Mouse (Mus musculus): ENCODE data around the gene Cdc14a.

The Cdc14a gene

GRCm38 (mm10) chr3:116329976-116330375 lies 93.9 kb downstream of the Cdc14a start:
- no peak for DNase-seq (ENCODE audit: low read depth, low spot score)

- peak; percentile 37 for DNase-seq (ENCODE audit: low read depth, low spot score)
These were observed 94.6 kb downstream of the Cdc14a start for GRCm38 (mm10) chr3:116329023-116329762.

- no peak for DNase-seq (ENCODE audit: low read depth, low spot score)
These were observed 96.2 kb downstream of the Cdc14a start for GRCm38 (mm10) chr3:116327616-116328004.

GRCm38 (mm10) chr3:116327001-116327615 lies 96.7 kb downstream of the Cdc14a start:
- DNase-seq (ENCODE audit: low read depth, low spot score), result peak; percentile 53

GRCm38 (mm10) chr3:116325501-116325900 lies 98.3 kb downstream of the Cdc14a start:
- DNase-seq (ENCODE audit: low read depth, low spot score), result no peak

- no peak for DNase-seq (ENCODE audit: low read depth, low spot score)
These were observed 104.1 kb downstream of the Cdc14a start for GRCm38 (mm10) chr3:116319696-116320095.

- no peak for DNase-seq (ENCODE audit: low read depth, low spot score)
These were observed 112.0 kb downstream of the Cdc14a start for GRCm38 (mm10) chr3:116311838-116312237.

- no peak for DNase-seq (ENCODE audit: low read depth, low spot score)
These were observed 112.7 kb downstream of the Cdc14a start for GRCm38 (mm10) chr3:116311173-116311572.

GRCm38 (mm10) chr3:116310672-116311071 lies 113.2 kb downstream of the Cdc14a start:
- DNase-seq (ENCODE audit: low read depth, low spot score), result no peak

- no peak for DNase-seq (ENCODE audit: low read depth, low spot score)
These were observed 113.8 kb downstream of the Cdc14a start for GRCm38 (mm10) chr3:116310033-116310432.

GRCm38 (mm10) chr3:116304800-116305753 lies 118.8 kb downstream of the Cdc14a start:
- no peak for DNase-seq (ENCODE audit: low read depth, low spot score)

- no peak for DNase-seq (ENCODE audit: low read depth, low spot score)
These were observed 121.3 kb downstream of the Cdc14a start for GRCm38 (mm10) chr3:116302581-116302980.

GRCm38 (mm10) chr3:116301754-116302153 lies 122.1 kb downstream of the Cdc14a start:
- no peak for DNase-seq (ENCODE audit: low read depth, low spot score)

- no peak for DNase-seq (ENCODE audit: low read depth, low spot score)
These were observed 125.1 kb downstream of the Cdc14a start for GRCm38 (mm10) chr3:116298727-116299126.

- no peak for DNase-seq (ENCODE audit: low read depth, low spot score)
These were observed 125.8 kb downstream of the Cdc14a start for GRCm38 (mm10) chr3:116298003-116298402.

GRCm38 (mm10) chr3:116297170-116297569 lies 126.7 kb downstream of the Cdc14a start:
- no peak for DNase-seq (ENCODE audit: low read depth, low spot score)

- DNase-seq (ENCODE audit: low read depth, low spot score), result no peak
These were observed 133.6 kb downstream of the Cdc14a start for GRCm38 (mm10) chr3:116290041-116290815.

- no peak for DNase-seq (ENCODE audit: low read depth, low spot score)
These were observed 135.0 kb downstream of the Cdc14a start for GRCm38 (mm10) chr3:116288833-116289232.

- no peak for DNase-seq (ENCODE audit: low read depth, low spot score)
These were observed 139.1 kb downstream of the Cdc14a start for GRCm38 (mm10) chr3:116284735-116285134.

GRCm38 (mm10) chr3:116283996-116284395 lies 139.8 kb downstream of the Cdc14a start:
- DNase-seq (ENCODE audit: low read depth, low spot score), result no peak

GRCm38 (mm10) chr3:116281663-116282062 lies 142.2 kb downstream of the Cdc14a start:
- no peak for DNase-seq (ENCODE audit: low read depth, low spot score)
